Mouse (Mus musculus) lung, postnatal 0 days (tissue): ENCODE data around the gene Lrp10.
A peak's percentile ranks its signal among the peaks of the same experiment; 100 is the strongest.

ENCODE experiments used
- CTCF ChIP-seq: IDR thresholded peaks from 2 replicates; pipeline ENCODE4 v1.5.1; 2016; ENCODE audit warnings: antibody characterized with exemption, mild to moderate bottlenecking
- EP300 ChIP-seq: IDR thresholded peaks from 2 replicates; pipeline ENCODE4 v1.6.1; 2016; ENCODE audit warnings: antibody characterized with exemption, mild to moderate bottlenecking, control low read depth

DNA sequence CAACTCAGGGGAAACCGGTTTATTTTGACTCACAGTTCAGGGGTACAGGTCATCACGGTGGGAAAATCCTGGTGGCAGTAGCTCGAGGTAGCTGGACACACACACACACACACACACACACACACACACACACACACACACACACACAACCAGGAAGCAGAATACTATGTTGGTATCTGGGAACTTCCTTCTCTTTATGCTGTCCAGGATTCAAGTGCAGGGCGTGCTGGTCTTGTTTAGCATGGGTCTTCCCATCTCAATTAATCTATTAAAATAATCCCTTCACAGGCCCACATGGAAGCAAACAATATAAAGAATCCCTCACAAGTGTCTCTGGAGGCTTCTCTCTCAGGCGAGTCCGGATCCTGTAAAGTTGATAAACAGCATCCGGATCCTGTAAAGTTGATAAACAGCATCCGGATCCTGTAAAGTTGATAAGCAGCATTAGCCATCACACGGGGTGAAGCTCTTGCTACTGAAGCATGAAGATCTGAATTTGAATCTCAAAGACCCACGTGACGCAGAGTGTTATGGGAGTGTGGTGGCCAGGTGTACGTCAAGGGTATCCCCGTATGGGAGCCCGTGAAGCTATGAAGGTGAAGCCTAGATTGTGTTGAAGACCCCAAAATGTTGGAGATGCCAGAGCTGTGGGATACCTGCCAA, 5.9 kb upstream of the Lrp10 start:
- TF ChIP-seq EP300 (0 out of 2 replicates have a peak, but pooled peaks have one; percentile 9), CTCF (no peak)
